Mouse (Mus musculus) forebrain, embryonic 10.5 days (tissue): ENCODE measurements around the gene Palm3. TPM values are rescaled to one million over a fixed set of nuclear protein-coding genes. Genes with fewer than 3 reads are reported as not detected.
A peak's percentile ranks its signal among the peaks of the same experiment; 100 is the strongest.

Experiments used
- DNase-seq: peaks from one replicate; pipeline ENCODE4 v3.0.0-alpha.2; 2017; ENCODE audit warnings: low spot score; ENCODE audit errors: extremely low spot score
- H3K27ac ChIP-seq: fragments of 300-500 bp; sonication (generic); 2 replicates; pipeline ENCODE4 v1.5.1; 2016; ENCODE audit warnings: mild to moderate bottlenecking
- H3K27me3 ChIP-seq: fragments of 300-500 bp; sonication (generic); 2 replicates; pipeline ENCODE4 v1.6.1; 2016; ENCODE audit warnings: mild to moderate bottlenecking; ENCODE audit not compliant: poor library complexity, severe bottlenecking
- H3K36me3 ChIP-seq: fragments of 300-500 bp; sonication (generic); replicated peaks from 2 replicates; pipeline ENCODE4 v1.6.1; 2016; ENCODE audit warnings: mild to moderate bottlenecking, moderate library complexity
- H3K4me1 ChIP-seq: fragments of 300-500 bp; sonication (generic); 2 replicates; pipeline ENCODE4 v1.6.1; 2016
- H3K4me3 ChIP-seq: fragments of 300-500 bp; sonication (generic); 2 replicates; pipeline ENCODE4 v1.5.1; 2016; ENCODE audit warnings: mild to moderate bottlenecking, moderate library complexity
- H3K9me3 ChIP-seq: fragments of 300-500 bp; sonication (generic); 2 replicates; pipeline ENCODE4 v1.6.1; 2016; ENCODE audit warnings: mild to moderate bottlenecking, moderate library complexity
- WGBS: fragments of 180-500 bp; shearing (Covaris S2); methylation state at CpG from one replicate; pipeline ENCODE4 v1.1.7; 2016; 5-methylcytosine and 5-hydroxymethylcytosine counted together
- polyA plus RNA-seq: library from polyadenylated mRNA; unstranded; fragments of >200 nt; fragmentation: Nextera tagmentation; extraction: Ambion mirVana; gene quantifications from 2 replicates; pipeline ENCODE4 v1.2.1, GENCODE M21; 2016

The Palm3 gene
- polyA plus RNA-seq, 1 experiment from 2014 or later = 7.8 TPM

DNA sequence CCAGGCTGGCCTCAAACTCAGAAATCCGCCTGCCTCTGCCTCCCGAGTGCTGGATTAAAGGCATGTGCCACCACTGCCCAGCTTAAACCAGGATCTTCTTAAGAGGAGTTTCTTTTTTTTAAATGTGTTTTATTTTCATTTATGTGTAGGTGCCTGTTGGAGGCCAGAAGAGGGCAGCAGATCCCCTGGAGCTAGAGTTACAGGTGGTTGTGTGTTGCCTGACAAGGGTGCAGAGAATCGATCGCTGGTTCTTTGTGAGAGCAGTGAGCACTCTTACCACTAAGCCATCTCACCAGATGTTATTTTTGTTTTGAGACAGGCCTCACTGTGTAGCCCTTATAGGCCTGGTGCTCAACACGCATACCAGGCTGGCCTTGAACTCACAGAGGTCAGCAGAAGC lies 5.4 kb upstream of the Palm3 start:
- Histone ChIP-seq H3K27ac (no peak overlapping the region), H3K9me3 (no peaks in the 10 kb centered on the region), H3K4me1 (peaks cover 25% of the 10 kb centered on the region), H3K4me3 (no peak overlapping the region), H3K36me3 (no peaks in the 10 kb centered on the region), H3K27me3 (peaks cover 66% of the 10 kb centered on the region)
- DNase-seq = no peak
- WGBS = 91% methylated on average over 5 of the region's 5 CpGs

DNA sequence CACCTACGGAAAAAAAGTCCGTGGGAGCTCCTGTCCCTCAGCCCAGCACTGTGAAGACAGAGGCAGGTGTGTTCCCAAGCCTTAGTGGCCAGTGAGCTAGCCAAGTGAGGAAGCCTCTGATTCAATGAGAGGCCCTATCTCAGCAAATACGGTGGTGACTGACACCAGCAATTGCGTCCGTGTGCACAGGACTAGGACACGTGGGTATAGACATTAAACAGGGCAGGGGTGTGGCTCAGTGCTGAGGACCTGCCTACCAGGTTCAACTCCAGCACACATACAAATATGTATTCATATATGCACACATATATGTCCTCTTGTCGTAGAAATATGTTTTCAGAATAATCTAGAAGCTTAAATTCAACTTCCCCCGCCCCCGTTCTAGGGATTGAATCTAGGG lies 1.5 kb upstream of the Palm3 start:
- peaks cover 66% of the 10 kb centered on the region for H3K27me3 ChIP-seq
- WGBS = 88% methylated on average over 9 of the region's 9 CpGs
- no peaks in the 10 kb centered on the region for H3K9me3 ChIP-seq
- peaks cover 32% of the 10 kb centered on the region for H3K4me1 ChIP-seq
- H3K27ac ChIP-seq = no peak overlapping the region
- no peak overlapping the region for H3K4me3 ChIP-seq
- DNase-seq = no peak
- H3K36me3 ChIP-seq = no peaks in the 10 kb centered on the region

DNA sequence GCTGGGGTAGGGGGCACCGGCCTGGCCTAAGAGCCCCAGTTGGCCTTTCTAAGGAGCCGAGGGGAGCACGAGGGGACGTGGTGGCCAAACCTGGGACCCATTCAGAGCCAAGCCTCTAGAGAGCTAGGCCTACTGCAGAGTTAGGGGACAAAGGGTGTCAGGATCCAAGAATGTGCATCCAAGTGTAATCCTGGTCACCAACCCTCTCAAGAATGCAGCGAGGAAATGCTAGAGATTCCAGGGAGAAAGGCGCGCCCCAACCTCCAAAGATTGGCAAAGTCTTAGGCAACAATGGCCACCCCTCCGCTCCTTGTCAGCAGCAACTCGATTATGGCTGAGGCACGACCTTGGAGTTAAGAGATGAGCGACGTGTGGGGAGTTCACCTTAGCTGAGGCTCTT lies 298 bp downstream of the Palm3 start:
- Histone ChIP-seq H3K27me3 (peaks cover 82% of the 10 kb centered on the region), H3K9me3 (no peaks in the 10 kb centered on the region), H3K4me3 (peak overlapping the region; percentile 27), H3K4me1 (peaks cover 46% of the 10 kb centered on the region), H3K27ac (peak overlapping the region; percentile 62; the same call in 1 of the 2 replicates), H3K36me3 (no peaks in the 10 kb centered on the region)
- 49% methylated on average over 12 of the region's 12 CpGs for WGBS
- DNase-seq = no peak

DNA sequence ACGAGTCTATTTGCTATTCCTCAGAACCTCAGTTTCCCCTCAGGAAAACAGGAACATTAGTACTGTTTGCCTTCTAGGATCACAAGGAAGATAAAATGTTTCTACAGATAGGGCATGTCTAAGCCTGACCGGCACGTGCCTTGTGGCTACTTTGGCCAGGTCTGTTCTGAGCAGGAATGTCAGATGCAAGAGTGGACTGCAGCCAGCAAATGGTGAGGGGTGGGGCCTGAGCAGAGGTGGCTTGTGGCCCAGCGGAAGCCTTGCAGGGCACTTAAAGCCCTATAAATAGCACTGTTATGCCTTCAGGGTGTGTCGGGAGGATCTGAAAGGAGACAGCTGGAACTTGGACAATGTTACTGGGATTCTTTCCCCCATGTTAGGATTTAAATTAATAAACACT lies 1.8 kb downstream of the Palm3 start:
- 64% methylated on average over 5 of the region's 5 CpGs for WGBS
- no peak overlapping the region for H3K27ac ChIP-seq
- DNase-seq = no peak
- peaks cover 55% of the 10 kb centered on the region for H3K4me1 ChIP-seq
- no peaks in the 10 kb centered on the region for H3K36me3 ChIP-seq
- H3K4me3 ChIP-seq = no peak overlapping the region
- no peaks in the 10 kb centered on the region for H3K9me3 ChIP-seq
- H3K27me3 ChIP-seq = peaks cover 94% of the 10 kb centered on the region

DNA sequence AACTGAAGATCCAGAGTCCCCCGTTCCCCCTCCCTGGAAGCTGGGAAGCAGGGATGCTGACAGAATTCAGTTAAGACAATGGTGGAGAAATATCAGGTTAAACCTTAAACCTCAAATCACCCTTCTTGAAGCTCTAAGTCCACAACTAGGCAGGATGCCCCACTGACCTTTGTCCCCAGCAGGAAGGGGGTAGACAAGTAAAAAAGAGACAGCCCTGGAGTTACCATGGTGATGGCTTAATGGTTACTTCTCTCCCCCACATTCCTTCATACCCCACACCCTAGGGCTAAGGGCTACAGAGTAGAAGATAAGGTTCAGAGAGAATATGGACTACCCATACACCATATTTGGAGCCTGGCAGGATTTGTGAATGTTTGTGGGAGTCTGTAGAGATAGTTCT lies 2.4 kb downstream of the Palm3 start:
- Histone ChIP-seq H3K4me1 (peaks cover 55% of the 10 kb centered on the region), H3K4me3 (no peak overlapping the region), H3K27ac (no peak overlapping the region), H3K27me3 (peaks cover 95% of the 10 kb centered on the region), H3K9me3 (no peaks in the 10 kb centered on the region), H3K36me3 (no peaks in the 10 kb centered on the region)
- no peak for DNase-seq
- 71% methylated on average over 1 of the region's 1 CpGs for WGBS

DNA sequence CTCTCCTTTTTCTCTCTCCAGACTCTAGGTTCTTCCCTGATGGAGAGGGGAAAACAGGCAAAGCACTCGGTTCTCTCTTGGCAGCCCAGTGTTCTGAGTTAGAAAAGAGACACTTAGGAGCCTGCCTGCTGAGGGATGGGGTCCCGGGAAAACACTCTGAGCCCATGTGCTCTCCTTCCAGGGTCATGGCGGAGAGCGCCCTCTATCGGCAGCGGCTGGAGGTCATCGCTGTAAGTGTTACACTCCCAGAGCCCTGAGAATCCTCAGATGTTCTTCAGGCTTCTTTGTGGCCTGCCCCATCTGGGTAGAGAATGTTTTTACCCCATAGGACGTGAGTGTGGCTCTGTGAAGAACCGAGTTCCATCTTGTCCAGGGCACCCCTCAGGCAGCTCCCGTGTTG lies 2.9 kb downstream of the Palm3 start:
- WGBS = 14% methylated on average over 10 of the region's 10 CpGs
- Histone ChIP-seq H3K4me3 (no peak overlapping the region), H3K27ac (no peak overlapping the region), H3K27me3 (peaks cover 100% of the 10 kb centered on the region), H3K36me3 (no peaks in the 10 kb centered on the region), H3K9me3 (no peaks in the 10 kb centered on the region), H3K4me1 (peaks cover 55% of the 10 kb centered on the region)
- peak; percentile 72 for DNase-seq

DNA sequence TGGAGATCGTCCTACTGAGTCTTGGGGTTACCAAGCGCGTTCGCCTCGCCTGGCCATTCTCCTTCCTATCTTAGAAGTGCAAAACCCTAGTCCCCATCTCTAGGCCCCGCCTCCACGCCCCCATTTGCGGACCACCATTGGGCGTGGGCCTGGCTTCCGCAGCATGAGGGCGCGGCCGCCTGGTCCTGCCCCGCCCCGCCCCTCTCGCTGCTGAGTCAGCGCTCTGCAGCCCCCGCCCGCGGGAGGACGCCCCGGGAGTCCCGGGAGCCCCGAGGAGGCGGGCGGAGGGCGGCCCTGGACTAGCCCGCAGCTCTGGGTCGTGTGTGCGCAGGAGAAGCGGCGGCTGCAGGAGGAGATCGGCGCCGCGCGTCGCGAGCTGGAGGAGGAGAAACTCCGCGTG lies 4.6 kb downstream of the Palm3 start:
- DNase-seq = peak; percentile 67
- peaks cover 90% of the 10 kb centered on the region for H3K27me3 ChIP-seq
- peak overlapping the region; percentile 65 for H3K4me3 ChIP-seq
- H3K36me3 ChIP-seq = no peaks in the 10 kb centered on the region
- peak overlapping the region; percentile 80 for H3K27ac ChIP-seq
- 1% methylated on average over 41 of the region's 41 CpGs for WGBS
- H3K4me1 ChIP-seq = peaks cover 53% of the 10 kb centered on the region
- no peaks in the 10 kb centered on the region for H3K9me3 ChIP-seq

DNA sequence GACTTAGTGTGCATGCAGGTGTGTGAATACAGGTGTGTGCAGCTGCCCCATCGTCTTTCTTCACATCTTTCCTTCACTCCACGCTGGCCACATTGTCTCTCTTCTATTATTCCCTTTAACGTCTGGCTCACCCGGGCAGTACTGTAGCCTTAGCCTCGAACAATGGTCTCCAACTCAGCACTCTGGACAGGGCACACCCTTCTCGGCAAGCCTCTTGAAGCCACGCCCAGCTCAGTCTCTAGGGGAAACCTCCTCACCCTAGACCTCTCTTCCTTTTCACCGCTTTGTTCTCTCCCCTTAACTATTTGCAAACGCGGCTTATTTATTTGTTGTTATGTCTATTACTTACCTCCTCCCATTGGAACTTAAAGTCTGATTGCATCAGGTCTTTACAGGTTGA lies 6.2 kb downstream of the Palm3 start:
- Histone ChIP-seq H3K27me3 (peaks cover 80% of the 10 kb centered on the region), H3K27ac (no peak overlapping the region), H3K4me3 (no peak overlapping the region), H3K9me3 (no peaks in the 10 kb centered on the region), H3K4me1 (peaks cover 39% of the 10 kb centered on the region), H3K36me3 (no peaks in the 10 kb centered on the region)
- WGBS = 9% methylated on average over 10 of the region's 10 CpGs
- DNase-seq = no peak

DNA sequence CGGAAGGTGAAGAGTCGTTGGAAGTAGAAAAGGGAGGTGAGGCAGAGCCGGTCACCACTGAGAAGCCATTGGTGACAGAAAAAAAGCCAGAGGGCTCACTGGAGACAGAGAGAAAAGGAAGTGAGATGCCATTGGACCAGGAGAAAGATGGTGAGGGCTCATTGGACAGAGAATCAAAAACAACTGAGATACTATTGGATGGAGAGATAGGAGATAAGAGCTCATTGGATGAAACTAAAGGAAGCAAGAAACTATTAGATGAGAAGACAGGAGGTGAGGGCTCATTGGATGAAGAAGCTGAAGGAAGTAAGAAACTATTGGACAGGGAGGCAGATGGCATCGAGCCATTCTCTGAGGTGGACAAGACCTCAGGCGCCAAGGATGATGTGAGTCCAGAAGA lies 8.0 kb downstream of the Palm3 start:
- H3K4me1 ChIP-seq = peaks cover 24% of the 10 kb centered on the region
- H3K4me3 ChIP-seq = no peak overlapping the region
- H3K27ac ChIP-seq = no peak overlapping the region
- H3K9me3 ChIP-seq = no peaks in the 10 kb centered on the region
- DNase-seq = no peak
- peaks cover 67% of the 10 kb centered on the region for H3K27me3 ChIP-seq
- H3K36me3 ChIP-seq = no peaks in the 10 kb centered on the region
- WGBS = 93% methylated on average over 5 of the region's 5 CpGs

DNA sequence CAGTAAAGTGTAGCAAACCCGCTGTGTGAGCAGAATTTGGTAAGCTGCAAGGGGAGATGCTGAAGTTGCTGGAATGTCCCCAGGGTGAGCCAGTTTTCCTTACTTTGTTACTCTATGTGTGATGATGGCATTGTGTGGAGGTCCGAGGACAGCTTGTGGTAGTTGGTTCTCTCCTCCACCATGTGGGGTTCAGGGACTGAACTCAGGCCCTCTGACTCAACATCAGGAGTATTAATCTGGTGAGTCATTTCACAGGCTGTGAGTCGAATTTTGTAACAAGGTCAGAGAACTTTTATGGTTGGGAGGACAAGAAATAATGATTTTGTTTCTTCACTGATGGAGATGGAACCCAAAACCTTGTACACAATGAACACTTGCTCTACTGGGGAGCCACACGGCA lies 11.5 kb downstream of the Palm3 start:
- Histone ChIP-seq H3K27ac (no peak overlapping the region), H3K4me3 (no peak overlapping the region), H3K9me3 (no peaks in the 10 kb centered on the region), H3K4me1 (no peaks in the 10 kb centered on the region), H3K27me3 (peaks cover 47% of the 10 kb centered on the region), H3K36me3 (no peaks in the 10 kb centered on the region)
- DNase-seq = no peak
- 84% methylated on average over 4 of the region's 4 CpGs for WGBS

DNA sequence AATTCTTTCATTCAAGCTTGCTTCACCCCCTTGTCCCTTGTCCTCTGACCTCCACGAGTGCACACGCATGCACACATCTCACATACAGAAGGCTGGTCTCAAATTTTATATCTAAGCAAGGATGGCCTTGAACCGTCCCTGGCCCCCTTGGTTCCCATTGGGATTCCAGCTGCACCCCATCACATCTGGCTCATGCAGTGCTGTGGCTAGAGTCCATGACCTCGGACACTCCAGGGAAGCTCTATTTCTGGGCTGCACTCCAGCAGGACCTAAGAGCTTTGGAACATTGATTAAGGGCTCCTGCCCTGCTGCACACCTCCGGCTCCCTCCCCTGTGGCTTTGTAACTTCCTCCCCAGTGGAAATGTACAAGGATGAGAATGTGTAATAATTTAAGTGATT lies 16.7 kb downstream of the Palm3 start:
- Histone ChIP-seq H3K4me1 (peaks cover 18% of the 10 kb centered on the region), H3K27ac (no peak overlapping the region), H3K4me3 (no peak overlapping the region), H3K9me3 (no peaks in the 10 kb centered on the region), H3K27me3 (peaks cover 72% of the 10 kb centered on the region), H3K36me3 (no peaks in the 10 kb centered on the region)
- WGBS = 81% methylated on average over 5 of the region's 5 CpGs
- DNase-seq = no peak

DNA sequence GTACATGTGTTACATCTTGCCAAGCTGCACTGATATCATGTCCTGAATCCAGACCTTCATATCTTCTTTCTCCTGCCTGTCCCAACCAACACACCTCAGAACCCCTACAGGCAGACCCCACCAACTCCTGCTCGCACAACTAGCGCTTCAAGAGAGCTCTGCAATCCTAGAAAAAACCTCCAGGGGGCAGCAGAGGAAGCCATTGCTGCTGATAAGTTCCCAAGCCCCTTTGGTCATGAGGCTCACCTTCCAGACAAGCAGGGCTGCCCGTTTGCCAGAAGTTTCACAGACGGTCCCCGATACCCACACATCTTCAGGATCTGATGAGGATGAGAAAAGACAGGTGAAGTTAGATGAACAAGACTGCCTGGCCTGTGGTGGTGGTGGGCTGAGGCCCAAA lies 17.8 kb downstream of the Palm3 start:
- peaks cover 79% of the 10 kb centered on the region for H3K27me3 ChIP-seq
- 15% methylated on average over 5 of the region's 5 CpGs for WGBS
- H3K4me1 ChIP-seq = peaks cover 21% of the 10 kb centered on the region
- no peaks in the 10 kb centered on the region for H3K9me3 ChIP-seq
- DNase-seq = peak; percentile 80
- no peaks in the 10 kb centered on the region for H3K36me3 ChIP-seq
- H3K27ac ChIP-seq = no peak overlapping the region
- no peak overlapping the region for H3K4me3 ChIP-seq

DNA sequence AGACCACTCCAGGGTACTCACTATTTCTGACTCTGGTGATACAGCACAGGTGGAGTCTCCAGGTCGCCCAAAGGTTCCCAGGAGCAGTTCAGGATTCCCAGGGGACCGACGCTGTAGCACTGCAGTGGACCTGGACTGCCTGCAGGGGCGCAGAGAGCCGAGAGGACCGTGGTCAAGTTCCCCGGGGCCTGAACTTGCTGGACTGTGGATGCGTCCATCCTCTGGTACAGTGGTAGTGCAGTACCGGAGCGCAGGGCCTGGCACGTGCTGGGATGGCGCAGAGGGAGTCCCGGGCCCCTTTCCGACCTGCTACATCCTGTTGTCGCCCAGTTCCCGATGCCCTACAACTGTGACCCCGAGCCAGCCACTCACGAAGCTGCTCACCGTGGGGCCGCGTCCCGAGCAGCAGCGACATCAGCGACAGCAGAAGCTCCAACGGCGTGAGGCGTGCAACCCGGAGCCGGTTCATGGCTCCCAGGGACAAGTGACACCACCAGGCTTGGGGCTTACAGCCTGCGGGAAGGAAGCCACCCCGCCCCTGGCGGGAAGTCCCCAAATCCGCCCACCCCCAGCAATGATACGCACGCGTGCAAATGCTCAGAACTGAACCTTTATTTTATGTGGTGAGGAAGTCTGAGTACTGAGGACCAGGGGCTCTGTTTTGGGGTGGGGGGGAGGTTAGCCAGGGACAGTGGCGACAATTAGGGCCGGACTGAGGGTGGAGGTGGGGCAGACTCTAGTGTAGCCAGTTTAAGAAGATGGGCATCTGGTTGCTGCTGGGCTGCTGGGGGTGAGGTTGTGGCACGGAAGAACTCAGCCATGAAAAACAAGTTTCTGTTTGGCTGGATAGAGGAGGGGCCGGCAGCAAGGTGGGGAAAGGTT lies 21.0 kb downstream of the Palm3 start, which contains the start of gene Il27ra:
TSS of gene Il27ra (minus strand) at position 524 of the 882 bp plus-strand sequence.
- H3K9me3 ChIP-seq = peaks cover 3% of the 10 kb centered on the region; the same call in 1 of the 2 replicates
- no peaks in the 10 kb centered on the region for H3K36me3 ChIP-seq
- peaks cover 92% of the 10 kb centered on the region for H3K27me3 ChIP-seq
- peak within 1 kb of the TSS; percentile 50 for H3K4me3 ChIP-seq
- H3K4me1 ChIP-seq = peaks cover 30% of the 10 kb centered on the region
- WGBS = 4% methylated on average over 40 of the region's 40 CpGs
- no peak within 1 kb of the TSS for H3K27ac ChIP-seq
- peak; percentile 76 for DNase-seq
